Mouse (Mus musculus) right cerebral cortex, postnatal 10 days (tissue): ENCODE measurements around the gene Wdr35.
A peak's percentile ranks its signal among the peaks of the same experiment; 100 is the strongest.

Experiments used
- DNase-seq, 2 experiments: peaks; one replicate each; pipeline ENCODE4 v3.0.0; 2021; ENCODE audit warnings: low spot score in 2 of 2

Gene Wdr35

DNA sequence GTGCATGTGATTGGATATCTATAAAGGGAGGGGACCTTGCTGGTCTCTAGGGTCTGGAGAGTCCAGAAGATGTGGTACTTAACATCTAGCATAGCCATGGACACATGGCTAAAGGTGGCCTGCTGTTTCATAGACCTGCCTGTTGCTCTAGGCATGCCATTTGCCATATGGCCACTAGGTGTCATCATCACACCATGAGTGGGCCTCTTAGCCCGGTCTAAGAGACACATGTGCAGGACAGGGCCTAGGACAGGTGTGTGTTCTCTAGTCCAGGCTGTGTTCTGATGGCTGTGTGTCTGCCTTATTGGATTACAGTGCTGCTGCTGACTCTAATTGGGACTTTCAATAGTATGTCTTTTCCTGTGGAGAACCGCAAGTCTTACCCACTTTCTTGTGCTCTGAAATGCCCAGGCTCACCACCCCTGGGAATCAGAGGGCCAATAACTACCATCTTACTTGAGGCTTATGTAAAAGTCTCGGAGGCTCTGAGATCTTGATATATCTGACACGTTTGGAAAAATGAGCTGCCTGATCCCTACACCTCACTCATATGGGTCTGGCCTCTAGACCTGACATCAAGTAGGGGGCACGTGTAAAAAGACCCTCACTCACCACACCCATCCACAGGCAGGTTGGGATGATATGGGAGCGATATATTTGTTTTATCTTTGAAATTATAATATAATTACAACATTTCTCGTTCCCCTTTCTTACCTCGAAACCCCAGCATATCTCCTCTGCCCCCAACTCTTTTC, 78.6 kb downstream of the Wdr35 start:
- peak; percentile 72 to 85 for DNase-seq

- no peak for DNase-seq
Observed at GRCm38 (mm10) chr12:9053345-9053744, 79.7 kb downstream of the Wdr35 start.

- no peak for DNase-seq
Observed at GRCm38 (mm10) chr12:9054012-9054411, 80.3 kb downstream of the Wdr35 start.

DNA sequence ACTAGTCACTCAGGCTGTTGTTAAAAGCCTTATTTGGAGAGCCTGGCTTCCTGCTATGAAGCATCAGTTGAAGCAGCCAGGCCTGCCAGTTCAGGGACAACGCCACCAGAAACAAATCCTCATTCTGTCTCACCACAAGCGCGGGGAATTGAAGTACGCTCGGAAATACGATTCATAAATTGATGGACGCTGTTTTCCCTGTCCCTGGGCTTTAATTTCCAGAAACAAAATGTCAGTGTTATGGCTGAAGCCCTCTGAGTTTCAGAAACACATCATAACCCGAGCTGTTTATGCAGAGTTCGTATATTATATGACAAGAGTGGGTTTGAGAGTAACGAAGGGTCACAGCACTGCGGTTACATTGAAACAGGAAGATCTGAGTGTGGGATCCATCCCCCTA, 81.6 kb downstream of the Wdr35 start:
- no peak for DNase-seq

DNA sequence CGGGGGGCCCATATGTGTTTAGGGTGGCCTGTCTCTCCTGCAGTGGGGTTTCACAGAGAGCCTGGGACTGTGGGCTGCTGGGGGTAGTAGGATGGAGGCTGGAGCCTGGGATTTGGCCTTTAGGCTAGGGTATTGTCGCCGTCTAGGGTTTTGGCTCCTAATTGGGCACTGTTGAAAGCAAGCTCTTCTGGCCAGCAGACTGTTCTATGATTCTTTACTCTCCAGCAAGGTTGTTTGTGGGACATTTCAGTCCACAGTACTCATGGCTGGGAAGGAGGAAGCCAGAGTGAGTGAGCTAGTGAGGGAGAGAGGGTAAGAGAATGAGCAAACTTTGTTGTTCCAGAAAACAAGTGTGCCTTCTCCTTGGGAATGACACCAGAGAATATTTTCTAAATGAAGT, 85.8 kb downstream of the Wdr35 start:
- DNase-seq, result no peak

DNA sequence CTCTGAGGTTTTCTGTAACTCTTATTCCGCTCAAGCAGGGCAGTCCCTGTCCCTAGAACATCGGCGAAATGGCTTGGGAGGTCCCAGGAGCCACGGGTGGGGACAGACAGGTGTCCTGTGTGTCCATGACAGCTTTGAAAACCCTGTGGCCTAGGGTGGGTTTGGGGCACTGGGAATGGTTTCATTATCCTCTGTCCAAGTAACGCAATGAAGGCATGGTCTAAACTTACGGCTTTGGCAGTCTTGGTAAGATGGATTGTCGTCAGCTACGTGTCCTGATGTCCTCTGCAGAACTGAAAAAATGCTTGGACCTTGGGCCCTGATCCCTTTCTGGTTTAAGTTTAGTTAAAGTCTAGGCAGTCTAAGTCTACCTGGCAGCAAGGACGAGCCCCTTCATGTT, 86.3 kb downstream of the Wdr35 start:
- no peak for DNase-seq

- no peak for DNase-seq
Observed at GRCm38 (mm10) chr12:9063611-9064010, 89.9 kb downstream of the Wdr35 start.

- no peak for DNase-seq
Observed at GRCm38 (mm10) chr12:9071058-9071457, 97.4 kb downstream of the Wdr35 start.

- peak; percentile 28 to 39 for DNase-seq
Observed at GRCm38 (mm10) chr12:9071493-9071892, 97.8 kb downstream of the Wdr35 start.

DNA sequence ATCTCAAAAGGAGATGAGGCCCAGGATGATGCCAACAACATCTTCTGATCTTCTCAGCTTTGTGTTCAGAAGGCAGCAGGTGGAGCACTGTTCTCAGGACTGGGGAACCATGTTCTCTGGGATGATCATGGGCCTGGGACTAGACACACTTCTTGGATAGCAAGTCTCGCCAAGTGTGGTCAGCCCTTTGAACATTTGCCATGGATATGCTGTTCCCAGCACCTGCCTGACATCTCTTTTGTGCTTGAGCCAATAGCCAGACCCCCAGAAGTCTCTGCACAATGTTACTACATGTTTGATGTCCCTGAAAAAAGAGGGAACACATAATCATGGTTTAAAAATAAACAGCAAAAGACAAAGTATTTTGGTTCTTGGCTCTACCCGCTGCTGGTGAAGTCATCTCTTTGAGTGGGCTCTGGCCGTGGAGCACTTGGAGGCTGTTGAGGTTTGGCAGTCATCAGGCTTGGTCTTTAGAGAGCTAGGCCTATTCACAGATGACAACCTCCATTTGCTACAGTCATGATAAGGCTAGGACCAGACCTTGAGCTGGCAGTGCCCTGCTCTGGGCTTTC, 103.9 kb downstream of the Wdr35 start:
- DNase-seq, result no peak
